Mouse (Mus musculus) testis, adult 2 months (tissue): ENCODE data around the gene Gm42715. TPM values are rescaled to one million over a fixed set of nuclear protein-coding genes. Genes with fewer than 3 reads are reported as not detected.
A peak's percentile ranks its signal among the peaks of the same experiment; 100 is the strongest.
"Not testable (repeated sequence)": the region's sequence is repeated elsewhere in the genome, so short reads cannot be mapped to it uniquely, and the experiment has no call there.

ENCODE experiments used
- H3K27ac ChIP-seq: fragments of 200-500 bp; 2 replicates; pipeline ENCODE4 v1.5.1; 2012; ENCODE audit warnings: low read depth, low read length; ENCODE audit not compliant: control insufficient read depth, insufficient read depth
- H3K27me3 ChIP-seq: fragments of 200-500 bp; 2 replicates; pipeline ENCODE4 v1.6.1; 2012; ENCODE audit warnings: mild to moderate bottlenecking, low read length, moderate library complexity; ENCODE audit not compliant: control insufficient read depth, insufficient read depth
- H3K36me3 ChIP-seq: fragments of 200-500 bp; 2 replicates; pipeline ENCODE4 v1.6.1; 2012; ENCODE audit warnings: mild to moderate bottlenecking, low read length; ENCODE audit not compliant: control insufficient read depth, insufficient read depth
- H3K4me1 ChIP-seq: fragments of 200-500 bp; 2 replicates; pipeline ENCODE4 v1.6.1; 2012; ENCODE audit warnings: low read length; ENCODE audit not compliant: control insufficient read depth, insufficient read depth
- H3K4me3 ChIP-seq: fragments of 200-500 bp; 2 replicates; pipeline ENCODE4 v1.5.1; 2012; ENCODE audit warnings: low read depth, mild to moderate bottlenecking, low read length, moderate library complexity, mixed read lengths; ENCODE audit not compliant: control insufficient read depth
- CTCF ChIP-seq: fragments of 200-500 bp; IDR thresholded peaks from 2 replicates; pipeline ENCODE4 v1.5.1; 2012; ENCODE audit warnings: low read depth, mild to moderate bottlenecking, inconsistent platforms, low read length, moderate library complexity; ENCODE audit not compliant: control insufficient read depth, insufficient read depth, insufficient replicate concordance
- POLR2A ChIP-seq: fragments of 200-500 bp; IDR thresholded peaks from 2 replicates; pipeline ENCODE4 v1.6.1; 2012; ENCODE audit warnings: low read depth, mild to moderate bottlenecking, inconsistent platforms, low read length, moderate library complexity; ENCODE audit not compliant: control insufficient read depth
- polyA plus RNA-seq: library from polyadenylated mRNA; depleted of rRNA; stranded (reverse); fragments of >200 nt; gene quantifications from 2 replicates; pipeline ENCODE4 v1.2.3, GENCODE M21; 2012

Gene Gm42715
- polyA plus RNA-seq, 1 experiment = 6.1 TPM

- Histone ChIP-seq H3K27ac (no peak overlapping the region), H3K4me3 (no peak overlapping the region), H3K27me3 (no peaks in the 10 kb centered on the region), H3K36me3 (no peaks in the 10 kb centered on the region), H3K4me1 (no peaks in the 10 kb centered on the region)
- TF ChIP-seq CTCF (no peak), POLR2A (no peak)
Measured at GRCm38 (mm10) chr7:127497382-127497781, 22.0 kb upstream of the Gm42715 start.

DNA sequence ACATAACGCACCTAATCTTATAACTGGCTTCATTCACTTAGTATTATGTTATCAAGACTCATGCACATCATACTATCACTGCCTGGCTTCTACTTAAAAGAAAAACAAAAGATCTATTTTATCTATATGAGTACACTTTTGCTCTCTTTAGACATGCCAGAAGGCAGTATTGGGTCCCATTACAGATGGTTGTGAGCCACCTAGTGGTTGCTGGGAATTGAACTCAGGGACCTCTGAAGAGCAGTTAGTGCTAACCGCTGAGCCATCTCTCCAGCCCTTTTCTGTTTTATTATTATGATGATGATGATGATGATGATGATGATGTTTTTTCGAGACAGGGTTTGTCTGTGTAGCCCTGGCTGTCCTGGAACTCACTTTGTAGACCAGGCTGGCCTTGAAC is 21.0 kb upstream of the Gm42715 start:
- no peak for TF ChIP-seq POLR2A
- no peak for TF ChIP-seq CTCF
- H3K27ac ChIP-seq = no peak overlapping the region
- no peaks in the 10 kb centered on the region for H3K4me1 ChIP-seq
- no peaks in the 10 kb centered on the region for H3K27me3 ChIP-seq
- H3K36me3 ChIP-seq = no peaks in the 10 kb centered on the region
- H3K4me3 ChIP-seq = no peak overlapping the region

DNA sequence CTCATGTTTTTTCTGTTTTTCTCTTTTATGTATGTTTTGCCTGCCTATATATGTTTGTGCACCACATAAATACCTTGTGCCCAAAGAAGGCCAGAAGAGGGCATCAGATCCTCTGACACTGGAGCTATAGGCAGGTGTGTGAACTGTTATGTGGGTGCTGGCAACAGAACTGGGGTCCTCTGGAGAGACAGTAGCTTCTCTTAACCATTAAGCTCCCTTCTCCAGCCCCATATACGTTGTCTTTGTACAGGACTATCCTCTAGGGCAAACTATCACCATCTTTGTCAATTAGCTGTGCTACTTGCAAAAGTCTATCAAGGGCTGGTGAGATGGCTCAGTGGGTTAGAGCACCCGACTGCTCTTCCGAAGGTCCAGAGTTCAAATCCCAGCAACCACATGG is 11.1 kb upstream of the Gm42715 start:
- Histone ChIP-seq H3K36me3 (no peaks in the 10 kb centered on the region), H3K27ac (no peak overlapping the region), H3K4me1 (peaks cover 2% of the 10 kb centered on the region; the same call in 1 of the 2 replicates), H3K4me3 (no peak overlapping the region), H3K27me3 (no peaks in the 10 kb centered on the region)
- TF ChIP-seq POLR2A = no peak
- TF ChIP-seq CTCF = no peak

GRCm38 (mm10) chr7:127509830-127510229 is 9.6 kb upstream of the Gm42715 start:
- not testable (repeated sequence) for H3K4me1 ChIP-seq, H3K4me3 ChIP-seq, H3K27ac ChIP-seq, H3K27me3 ChIP-seq, H3K36me3 ChIP-seq

DNA sequence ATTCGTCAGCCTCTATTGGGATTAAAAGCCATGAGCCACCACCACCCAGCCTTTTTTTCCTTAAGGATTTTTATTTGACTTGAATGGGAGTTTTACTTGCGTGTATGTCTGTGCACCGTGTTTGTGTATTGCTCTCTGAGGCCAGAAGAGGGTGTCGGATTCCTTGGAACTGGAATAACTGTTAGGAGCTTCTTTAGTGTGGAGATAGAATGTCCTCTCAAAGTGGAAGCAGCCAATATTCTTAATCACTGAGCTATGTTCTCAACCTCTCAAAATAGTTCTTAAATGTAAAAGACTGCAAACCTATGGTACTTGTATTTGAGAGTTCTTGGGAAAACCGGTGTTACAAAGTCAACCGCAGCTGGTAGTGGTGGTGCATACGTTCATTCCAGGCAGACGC is 8.1 kb upstream of the Gm42715 start:
- Histone ChIP-seq H3K4me3 (peak overlapping the region; percentile 96; the same call in 1 of the 2 replicates), H3K27ac (peak overlapping the region; percentile 97), H3K27me3 (no peaks in the 10 kb centered on the region), H3K36me3 (peaks cover 2% of the 10 kb centered on the region; the same call in 1 of the 2 replicates), H3K4me1 (peaks cover 4% of the 10 kb centered on the region; the same call in 1 of the 2 replicates)
- TF ChIP-seq POLR2A (no peak), CTCF (no peak)

DNA sequence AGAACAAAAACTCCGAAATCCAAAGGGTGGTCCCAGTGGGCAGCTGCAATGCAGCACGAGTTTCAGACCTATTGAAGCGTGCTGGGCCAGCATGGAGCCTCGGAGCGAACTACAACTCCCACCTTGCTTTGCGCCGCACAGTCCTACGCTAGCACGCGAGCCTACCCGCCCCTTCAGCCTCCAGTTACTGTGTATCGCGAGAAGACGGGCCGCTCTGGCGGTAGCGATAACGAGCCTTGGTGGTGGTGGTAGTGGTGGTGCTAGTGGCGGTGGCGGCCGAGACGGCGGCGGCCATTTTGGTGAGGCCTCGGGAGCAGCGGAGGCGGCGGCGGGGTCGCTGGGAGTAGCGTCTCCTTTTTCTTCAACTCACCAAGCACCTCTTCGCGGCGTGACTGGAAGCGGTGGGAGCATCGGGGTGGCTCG is 7.6 kb upstream of the Gm42715 start, which contains the start of gene Srcap:
Srcap (plus strand) TSS at position 176 of the 423 bp plus-strand sequence.
- Histone ChIP-seq H3K4me3 (peak within 1 kb of the TSS; percentile 96), H3K36me3 (peaks cover 2% of the 10 kb centered on the region; the same call in 1 of the 2 replicates), H3K27me3 (no peaks in the 10 kb centered on the region), H3K27ac (peak within 1 kb of the TSS; percentile 97), H3K4me1 (peaks cover 4% of the 10 kb centered on the region; the same call in 1 of the 2 replicates)
- TF ChIP-seq POLR2A (peak; percentile 94), CTCF (no peak)

DNA sequence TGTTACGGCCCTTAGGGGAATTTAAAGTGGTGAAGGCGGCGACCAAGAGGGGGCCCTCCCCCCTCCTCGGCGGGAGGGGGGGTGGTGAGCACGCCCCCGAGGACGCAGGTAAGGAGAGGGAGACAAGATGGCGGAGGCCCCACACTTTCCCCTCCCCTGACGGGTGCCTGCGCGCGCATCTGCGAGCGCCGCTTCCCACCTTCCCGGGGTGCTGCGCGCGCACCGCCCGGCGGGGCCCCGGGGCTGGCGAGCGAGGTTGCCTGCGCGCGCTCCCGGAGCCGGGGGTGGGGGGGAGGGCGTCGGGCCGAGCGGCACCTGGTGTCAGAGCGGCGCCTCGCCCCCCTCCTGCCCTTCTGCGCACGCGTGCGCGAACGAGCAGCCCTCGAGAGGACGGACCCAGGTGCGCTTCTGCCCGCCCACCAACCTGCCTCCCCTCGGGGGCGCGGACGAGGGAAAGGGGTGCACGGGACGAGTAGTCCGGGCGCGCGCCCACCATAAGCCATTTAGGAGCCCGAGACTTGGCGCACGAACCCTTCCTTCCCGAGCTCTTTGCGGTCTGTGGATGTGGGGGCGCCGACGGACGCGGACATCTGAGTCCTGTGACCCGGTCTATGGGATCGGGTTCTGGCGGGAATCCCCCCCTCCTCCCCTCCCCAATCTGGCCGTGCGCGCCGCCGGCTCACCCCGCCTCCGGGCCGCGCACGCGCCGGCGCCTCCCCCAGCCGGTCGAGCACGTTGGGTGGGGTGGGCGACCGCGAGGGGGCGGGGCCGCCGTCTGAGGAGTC is 7.0 kb upstream of the Gm42715 start:
- peak overlapping the region; percentile 97 for H3K27ac ChIP-seq
- H3K4me3 ChIP-seq = peak overlapping the region; percentile 96
- peaks cover 2% of the 10 kb centered on the region; the same call in 1 of the 2 replicates for H3K36me3 ChIP-seq
- TF ChIP-seq POLR2A (no peak), CTCF (no peak)
- H3K4me1 ChIP-seq = peaks cover 4% of the 10 kb centered on the region; the same call in 1 of the 2 replicates
- no peaks in the 10 kb centered on the region for H3K27me3 ChIP-seq

GRCm38 (mm10) chr7:127513016-127513390 is 6.4 kb upstream of the Gm42715 start:
- Histone ChIP-seq H3K4me3 (peak overlapping the region; percentile 96), H3K27me3 (no peaks in the 10 kb centered on the region), H3K4me1 (peaks cover 4% of the 10 kb centered on the region; the same call in 1 of the 2 replicates), H3K36me3 (peaks cover 2% of the 10 kb centered on the region; the same call in 1 of the 2 replicates), H3K27ac (peak overlapping the region; percentile 84)
- TF ChIP-seq POLR2A (no peak), CTCF (no peak)
